Mouse (Mus musculus): ENCODE data around the gene Fam185a. TPM values are rescaled to one million over a fixed set of nuclear protein-coding genes. Genes with fewer than 3 reads are reported as not detected.

Fam185a gene
- polyA plus RNA-seq, 1 experiment from 2014 or later, result 4.8 TPM

GRCm38 (mm10) chr5:21414116-21414820, 10.5 kb upstream of the Fam185a start:
- H3K9ac ChIP-seq (ENCODE audit: low read length), result no peak overlapping the region
- DNase-seq (ENCODE audit: low spot score) (no peak), ATAC-seq (replicated peaks; ENCODE audit: low FRiP score) (no peak)
- no peak overlapping the region for H3K4me3 ChIP-seq (ENCODE audit: low read depth, low read length)
- H3K9me3 ChIP-seq (ENCODE audit: control insufficient read depth, low read length), result no peaks in the 10 kb centered on the region
- H3K4me1 ChIP-seq (replicated peaks; ENCODE audit: control insufficient read depth, insufficient read depth, low read length), result no peaks in the 10 kb centered on the region
- H3K27ac ChIP-seq (ENCODE audit: low read depth, low read length), result no peak overlapping the region
- H3K27me3 ChIP-seq (ENCODE audit: control insufficient read depth, insufficient read depth, low read length), result no peaks in the 10 kb centered on the region
- H3K4me2 ChIP-seq (ENCODE audit: low read depth, low read length, severe bottlenecking), result no peak overlapping the region
- WGBS, result 70% methylated on average over 1 of the region's 1 CpGs
- no peaks in the 10 kb centered on the region for H3K36me3 ChIP-seq (ENCODE audit: control insufficient read depth, insufficient read depth, low read length)

GRCm38 (mm10) chr5:21418613-21419012, 6.1 kb upstream of the Fam185a start:
- Histone ChIP-seq H3K36me3 (ENCODE audit: control insufficient read depth, insufficient read depth, low read length) (no peaks in the 10 kb centered on the region), H3K27me3 (ENCODE audit: control insufficient read depth, insufficient read depth, low read length) (no peaks in the 10 kb centered on the region), H3K4me3 (ENCODE audit: low read depth, low read length) (no peak overlapping the region), H3K9ac (ENCODE audit: low read length) (no peak overlapping the region), H3K4me1 (replicated peaks; ENCODE audit: control insufficient read depth, insufficient read depth, low read length) (no peaks in the 10 kb centered on the region), H3K9me3 (ENCODE audit: control insufficient read depth, low read length) (no peaks in the 10 kb centered on the region), H3K4me2 (ENCODE audit: low read depth, low read length, severe bottlenecking) (no peak overlapping the region), H3K27ac (ENCODE audit: low read depth, low read length) (no peak overlapping the region)
- ATAC-seq (replicated peaks; ENCODE audit: low FRiP score) (no peak), DNase-seq (ENCODE audit: low spot score) (no peak)
- 73% methylated on average over 4 of the region's 4 CpGs for WGBS

GRCm38 (mm10) chr5:21420609-21421008, 4.1 kb upstream of the Fam185a start:
- Histone ChIP-seq H3K36me3 (ENCODE audit: control insufficient read depth, insufficient read depth, low read length) (no peaks in the 10 kb centered on the region), H3K4me3 (ENCODE audit: low read depth, low read length) (no peak overlapping the region), H3K9me3 (ENCODE audit: control insufficient read depth, low read length) (no peaks in the 10 kb centered on the region), H3K4me1 (replicated peaks; ENCODE audit: control insufficient read depth, insufficient read depth, low read length) (no peaks in the 10 kb centered on the region; the same call in 1 of the 2 replicates), H3K27me3 (ENCODE audit: control insufficient read depth, insufficient read depth, low read length) (no peaks in the 10 kb centered on the region), H3K4me2 (ENCODE audit: low read depth, low read length, severe bottlenecking) (no peak overlapping the region), H3K9ac (ENCODE audit: low read length) (no peak overlapping the region), H3K27ac (ENCODE audit: low read depth, low read length) (no peak overlapping the region)
- no peak for DNase-seq (ENCODE audit: low spot score)
- WGBS, result 37% methylated on average over 1 of the region's 1 CpGs
- no peak for ATAC-seq (replicated peaks; ENCODE audit: low FRiP score)

- Histone ChIP-seq H3K27me3 (ENCODE audit: control insufficient read depth, insufficient read depth, low read length) (no peaks in the 10 kb centered on the region), H3K27ac (ENCODE audit: low read depth, low read length) (no peak overlapping the region), H3K4me3 (ENCODE audit: low read depth, low read length) (no peak overlapping the region), H3K9me3 (ENCODE audit: control insufficient read depth, low read length) (no peaks in the 10 kb centered on the region), H3K36me3 (ENCODE audit: control insufficient read depth, insufficient read depth, low read length) (no peaks in the 10 kb centered on the region), H3K4me2 (ENCODE audit: low read depth, low read length, severe bottlenecking) (no peak overlapping the region), H3K4me1 (replicated peaks; ENCODE audit: control insufficient read depth, insufficient read depth, low read length) (peaks cover 4% of the 10 kb centered on the region; the same call in 1 of the 2 replicates), H3K9ac (ENCODE audit: low read length) (no peak overlapping the region)
- 95% methylated on average over 6 of the region's 6 CpGs for WGBS
- ATAC-seq (replicated peaks; ENCODE audit: low FRiP score) (no peak), DNase-seq (ENCODE audit: low spot score) (no peak)
Measured at GRCm38 (mm10) chr5:21426666-21427065, 1.9 kb downstream of the Fam185a start.

- H3K36me3 ChIP-seq (ENCODE audit: control insufficient read depth, insufficient read depth, low read length), result no peaks in the 10 kb centered on the region
- no peaks in the 10 kb centered on the region for H3K27me3 ChIP-seq (ENCODE audit: control insufficient read depth, insufficient read depth, low read length)
- 83% methylated on average over 11 of the region's 11 CpGs for WGBS
- H3K4me1 ChIP-seq (replicated peaks; ENCODE audit: control insufficient read depth, insufficient read depth, low read length), result peaks cover 1% of the 10 kb centered on the region; the same call in 1 of the 2 replicates
- H3K9me3 ChIP-seq (ENCODE audit: control insufficient read depth, low read length), result no peaks in the 10 kb centered on the region
- H3K27ac ChIP-seq (ENCODE audit: low read depth, low read length), result no peak overlapping the region
- DNase-seq (ENCODE audit: low spot score) (no peak), ATAC-seq (replicated peaks; ENCODE audit: low FRiP score) (no peak)
- H3K4me3 ChIP-seq (ENCODE audit: low read depth, low read length), result no peak overlapping the region
- no peak overlapping the region for H3K4me2 ChIP-seq (ENCODE audit: low read depth, low read length, severe bottlenecking)
- no peak overlapping the region for H3K9ac ChIP-seq (ENCODE audit: low read length)
Measured at GRCm38 (mm10) chr5:21434148-21434929, 9.6 kb downstream of the Fam185a start.

GRCm38 (mm10) chr5:21436471-21436975, 11.8 kb downstream of the Fam185a start:
- Histone ChIP-seq H3K27me3 (ENCODE audit: control insufficient read depth, insufficient read depth, low read length) (no peaks in the 10 kb centered on the region), H3K9ac (ENCODE audit: low read length) (no peak overlapping the region), H3K4me3 (ENCODE audit: low read depth, low read length) (no peak overlapping the region), H3K27ac (ENCODE audit: low read depth, low read length) (no peak overlapping the region), H3K9me3 (ENCODE audit: control insufficient read depth, low read length) (no peaks in the 10 kb centered on the region), H3K4me2 (ENCODE audit: low read depth, low read length, severe bottlenecking) (no peak overlapping the region), H3K36me3 (ENCODE audit: control insufficient read depth, insufficient read depth, low read length) (no peaks in the 10 kb centered on the region), H3K4me1 (replicated peaks; ENCODE audit: control insufficient read depth, insufficient read depth, low read length) (peaks cover 1% of the 10 kb centered on the region; the same call in 1 of the 2 replicates)
- no peak for DNase-seq (ENCODE audit: low spot score)
- 40% methylated on average over 8 of the region's 8 CpGs for WGBS
- no peak for ATAC-seq (replicated peaks; ENCODE audit: low FRiP score)

GRCm38 (mm10) chr5:21438428-21438827, 13.7 kb downstream of the Fam185a start:
- WGBS, result 91% methylated on average over 9 of the region's 9 CpGs
- Histone ChIP-seq H3K36me3 (ENCODE audit: control insufficient read depth, insufficient read depth, low read length) (no peaks in the 10 kb centered on the region), H3K27ac (ENCODE audit: low read depth, low read length) (no peak overlapping the region), H3K4me2 (ENCODE audit: low read depth, low read length, severe bottlenecking) (no peak overlapping the region), H3K9me3 (ENCODE audit: control insufficient read depth, low read length) (no peaks in the 10 kb centered on the region), H3K4me3 (ENCODE audit: low read depth, low read length) (no peak overlapping the region), H3K9ac (ENCODE audit: low read length) (no peak overlapping the region), H3K27me3 (ENCODE audit: control insufficient read depth, insufficient read depth, low read length) (no peaks in the 10 kb centered on the region), H3K4me1 (replicated peaks; ENCODE audit: control insufficient read depth, insufficient read depth, low read length) (peaks cover 1% of the 10 kb centered on the region; the same call in 1 of the 2 replicates)
- ATAC-seq (replicated peaks; ENCODE audit: low FRiP score), result no peak
- DNase-seq (ENCODE audit: low spot score), result no peak

- Histone ChIP-seq H3K27me3 (ENCODE audit: control insufficient read depth, insufficient read depth, low read length) (no peaks in the 10 kb centered on the region), H3K9me3 (ENCODE audit: control insufficient read depth, low read length) (no peaks in the 10 kb centered on the region), H3K4me2 (ENCODE audit: low read depth, low read length, severe bottlenecking) (no peak overlapping the region), H3K36me3 (ENCODE audit: control insufficient read depth, insufficient read depth, low read length) (no peaks in the 10 kb centered on the region), H3K4me3 (ENCODE audit: low read depth, low read length) (no peak overlapping the region), H3K9ac (ENCODE audit: low read length) (no peak overlapping the region), H3K27ac (ENCODE audit: low read depth, low read length) (no peak overlapping the region), H3K4me1 (replicated peaks; ENCODE audit: control insufficient read depth, insufficient read depth, low read length) (peaks cover 1% of the 10 kb centered on the region; the same call in 1 of the 2 replicates)
- DNase-seq (ENCODE audit: low spot score) (no peak), ATAC-seq (replicated peaks; ENCODE audit: low FRiP score) (no peak)
- 96% methylated on average over 7 of the region's 7 CpGs for WGBS
Measured at GRCm38 (mm10) chr5:21439446-21440110, 14.8 kb downstream of the Fam185a start.

Data from forebrain, embryonic 11.5 days (tissue).